Mouse (Mus musculus) spleen, adult 2 months (tissue): ENCODE results near the gene Gm14412. TPM values are rescaled to one million over a fixed set of nuclear protein-coding genes. Genes with fewer than 3 reads are reported as not detected.
"Not testable (repeated sequence)": the region's sequence is repeated elsewhere in the genome, so short reads cannot be mapped to it uniquely, and the experiment has no call there.

ENCODE experiments used
- DNase-seq, 2 experiments: peaks; one replicate each; pipeline versions ENCODE4 v3.0.0 to v3.0.0-alpha.2; 2012 to 2021; ENCODE audit warnings: low spot score in 2 of 2, low read depth in 1 of 2
- H3K27ac ChIP-seq: fragments of 200-500 bp; 2 replicates; pipeline ENCODE4 v1.5.1; 2012; ENCODE audit warnings: low read length, inconsistent platforms; ENCODE audit not compliant: insufficient read depth
- H3K27me3 ChIP-seq: fragments of 200-500 bp; 2 replicates; pipeline ENCODE4 v1.6.1; 2012; ENCODE audit warnings: mild to moderate bottlenecking, moderate library complexity, low read length, inconsistent platforms; ENCODE audit not compliant: control insufficient read depth, insufficient read depth
- H3K36me3 ChIP-seq: fragments of 200-500 bp; 2 replicates; pipeline ENCODE4 v1.6.1; 2012; ENCODE audit warnings: mild to moderate bottlenecking, low read length, inconsistent platforms; ENCODE audit not compliant: control insufficient read depth, insufficient read depth
- H3K4me1 ChIP-seq: fragments of 200-500 bp; 2 replicates; pipeline ENCODE4 v1.6.1; 2011; ENCODE audit warnings: inconsistent platforms; ENCODE audit not compliant: control insufficient read depth, insufficient read depth, insufficient read length
- H3K4me3 ChIP-seq: fragments of 200-500 bp; 2 replicates; pipeline ENCODE4 v1.5.1; 2011; ENCODE audit warnings: mild to moderate bottlenecking, inconsistent platforms; ENCODE audit not compliant: insufficient read depth, insufficient read length; ENCODE audit errors: extremely low read depth
- CTCF ChIP-seq: fragments of 200-500 bp; IDR thresholded peaks from 2 replicates; pipeline ENCODE4 v1.5.1; 2011; ENCODE audit warnings: mild to moderate bottlenecking, inconsistent platforms; ENCODE audit not compliant: insufficient read depth, insufficient read length, insufficient replicate concordance; ENCODE audit errors: extremely low read depth
- POLR2A ChIP-seq: fragments of 200-500 bp; IDR thresholded peaks from 2 replicates; pipeline ENCODE4 v1.6.1; 2011; ENCODE audit warnings: low read depth, low read length, inconsistent platforms
- WGBS: fragments of 180-500 bp; shearing (Covaris S2); methylation state at CpG from one replicate; pipeline ENCODE4 v1.1.7; 2018; 5-methylcytosine and 5-hydroxymethylcytosine counted together
- polyA plus RNA-seq: library from polyadenylated mRNA; depleted of rRNA; stranded (reverse); fragments of >200 nt; gene quantifications from 2 replicates; pipeline ENCODE4 v1.2.3, GENCODE M21; 2012; rRNA removed

The Gm14412 gene
- polyA plus RNA-seq = not detected in 2 replicates

- not testable (repeated sequence) for H3K36me3 ChIP-seq, DNase-seq, H3K27ac ChIP-seq, H3K27me3 ChIP-seq, H3K4me1 ChIP-seq, H3K4me3 ChIP-seq
- WGBS = 84% methylated on average over 2 of the region's 2 CpGs
Measured at GRCm38 (mm10) chr2:177324257-177324733, at the start of gene Gm14412. TSS of gene Gm14412 (minus strand) at chr2:177324307.

GRCm38 (mm10) chr2:177329661-177330292 lies 5.7 kb upstream of the Gm14412 start:
- WGBS = 71% methylated on average over 4 of the region's 4 CpGs
- H3K36me3 ChIP-seq, H3K27me3 ChIP-seq, H3K4me3 ChIP-seq, H3K4me1 ChIP-seq, H3K27ac ChIP-seq, DNase-seq: not testable (repeated sequence)

- H3K27me3 ChIP-seq, H3K4me1 ChIP-seq, DNase-seq, H3K4me3 ChIP-seq, H3K36me3 ChIP-seq, H3K27ac ChIP-seq: not testable (repeated sequence)
Measured at GRCm38 (mm10) chr2:177321361-177321760, 2.7 kb downstream of the Gm14412 start.

- H3K27me3 ChIP-seq, DNase-seq, H3K4me1 ChIP-seq, H3K27ac ChIP-seq, H3K4me3 ChIP-seq, H3K36me3 ChIP-seq: not testable (repeated sequence)
- WGBS = 56% methylated on average over 2 of the region's 2 CpGs
Measured at GRCm38 (mm10) chr2:177320786-177321320, 3.3 kb downstream of the Gm14412 start.

GRCm38 (mm10) chr2:177318996-177319395 lies 5.1 kb downstream of the Gm14412 start:
- Histone ChIP-seq H3K4me3 (no peak overlapping the region), H3K4me1 (no peaks in the 10 kb centered on the region), H3K36me3 (no peaks in the 10 kb centered on the region), H3K27me3 (no peaks in the 10 kb centered on the region), H3K27ac (no peak overlapping the region)
- TF ChIP-seq POLR2A = no peak
- no peak for TF ChIP-seq CTCF
- no peak for DNase-seq
- WGBS = 85% methylated on average over 1 of the region's 1 CpGs

- DNase-seq, H3K27me3 ChIP-seq, H3K27ac ChIP-seq, H3K36me3 ChIP-seq, H3K4me1 ChIP-seq, H3K4me3 ChIP-seq: not testable (repeated sequence)
- WGBS = 86% methylated on average over 4 of the region's 4 CpGs
Measured at GRCm38 (mm10) chr2:177309627-177310026, 14.5 kb downstream of the Gm14412 start.

GRCm38 (mm10) chr2:177304980-177305379 lies 19.1 kb downstream of the Gm14412 start:
- not testable (repeated sequence) for DNase-seq, H3K36me3 ChIP-seq, H3K27ac ChIP-seq, H3K27me3 ChIP-seq, H3K4me3 ChIP-seq, H3K4me1 ChIP-seq
- WGBS = no CpG with 5 or more reads among the region's 2 CpGs

GRCm38 (mm10) chr2:177283701-177284100 lies 40.4 kb downstream of the Gm14412 start:
- H3K27me3 ChIP-seq, H3K4me3 ChIP-seq, H3K27ac ChIP-seq, DNase-seq, H3K36me3 ChIP-seq, H3K4me1 ChIP-seq: not testable (repeated sequence)
- WGBS = 32% methylated on average over 3 of the region's 3 CpGs

GRCm38 (mm10) chr2:177277754-177278153 lies 46.4 kb downstream of the Gm14412 start:
- not testable (repeated sequence) for H3K36me3 ChIP-seq, H3K4me1 ChIP-seq
- 81% methylated on average over 2 of the region's 2 CpGs for WGBS

GRCm38 (mm10) chr2:177272237-177272636 lies 51.9 kb downstream of the Gm14412 start:
- H3K4me1 ChIP-seq, H3K4me3 ChIP-seq, DNase-seq, H3K36me3 ChIP-seq, H3K27me3 ChIP-seq, H3K27ac ChIP-seq: not testable (repeated sequence)
- 82% methylated on average over 2 of the region's 2 CpGs for WGBS

More at GRCm38 (mm10) chr2:177277754-177278153, 46.4 kb downstream of the Gm14412 start:
- H3K27me3 ChIP-seq, DNase-seq, H3K4me3 ChIP-seq, H3K27ac ChIP-seq: not testable (repeated sequence)

GRCm38 (mm10) chr2:177266936-177267335 lies 57.2 kb downstream of the Gm14412 start, which contains the start of gene Gm14409:
TSS of gene Gm14409 (minus strand) at chr2:177267036.
- WGBS = no CpG with 5 or more reads among the region's 2 CpGs
- H3K4me3 ChIP-seq, DNase-seq, H3K27me3 ChIP-seq, H3K4me1 ChIP-seq, H3K36me3 ChIP-seq, H3K27ac ChIP-seq: not testable (repeated sequence)
